Mouse (Mus musculus) c-Kit-negative CD71-positive TER-119-positive erythroid progenitor cells, embryonic 14.5 days (primary cell): ENCODE results near the gene Eef1a2.

Experiments used
- DNase-seq: peaks from one replicate; pipeline ENCODE4 v3.0.0-alpha.2; 2013; ENCODE audit warnings: low read depth, low spot score

Eef1a2 gene

GRCm38 (mm10) chr2:181158471-181158870 lies 1.7 kb upstream of the Eef1a2 start:
- DNase-seq = no peak

GRCm38 (mm10) chr2:181157716-181158302 lies 995 bp upstream of the Eef1a2 start:
- no peak for DNase-seq

GRCm38 (mm10) chr2:181157180-181157579 lies 366 bp upstream of the Eef1a2 start:
- DNase-seq = no peak

GRCm38 (mm10) chr2:181155801-181156200 lies 1.0 kb downstream of the Eef1a2 start:
- DNase-seq = no peak

GRCm38 (mm10) chr2:181154831-181155415 lies 1.9 kb downstream of the Eef1a2 start:
- DNase-seq = no peak

GRCm38 (mm10) chr2:181154361-181154760 lies 2.5 kb downstream of the Eef1a2 start:
- DNase-seq = no peak

- no peak for DNase-seq
Observed at GRCm38 (mm10) chr2:181153837-181154236, 3.0 kb downstream of the Eef1a2 start.

GRCm38 (mm10) chr2:181153131-181153530 lies 3.7 kb downstream of the Eef1a2 start:
- no peak for DNase-seq

GRCm38 (mm10) chr2:181152701-181153100 lies 4.1 kb downstream of the Eef1a2 start:
- no peak for DNase-seq

GRCm38 (mm10) chr2:181150281-181150680 lies 6.5 kb downstream of the Eef1a2 start:
- DNase-seq = no peak

- no peak for DNase-seq
Observed at GRCm38 (mm10) chr2:181148318-181148955, 8.4 kb downstream of the Eef1a2 start.

GRCm38 (mm10) chr2:181147546-181148317 lies 9.1 kb downstream of the Eef1a2 start:
- no peak for DNase-seq

- DNase-seq = no peak
Observed at GRCm38 (mm10) chr2:181146976-181147545, 9.8 kb downstream of the Eef1a2 start.

- no peak for DNase-seq
Observed at GRCm38 (mm10) chr2:181144675-181145074, 12.1 kb downstream of the Eef1a2 start.

- DNase-seq = no peak
Observed at GRCm38 (mm10) chr2:181143509-181144276, 13.1 kb downstream of the Eef1a2 start.

GRCm38 (mm10) chr2:181142703-181143135 lies 14.1 kb downstream of the Eef1a2 start:
- DNase-seq = no peak

- no peak for DNase-seq
Observed at GRCm38 (mm10) chr2:181139641-181140193, 17.1 kb downstream of the Eef1a2 start.

- DNase-seq = no peak
Observed at GRCm38 (mm10) chr2:181136934-181137333, 19.9 kb downstream of the Eef1a2 start.

GRCm38 (mm10) chr2:181135446-181135818 lies 21.4 kb downstream of the Eef1a2 start:
- DNase-seq = no peak

- DNase-seq = no peak
Observed at GRCm38 (mm10) chr2:181134591-181135445, 22.0 kb downstream of the Eef1a2 start, which contains the start of gene Kcnq2. TSS of gene Kcnq2 (minus strand) at chr2:181135300.
